Mouse (Mus musculus) gastrocnemius, postnatal 4 days (tissue): Measurements from ENCODE around the gene Cd300c. TPM values are rescaled to one million over a fixed set of nuclear protein-coding genes. Genes with fewer than 3 reads are reported as not detected.

ENCODE experiments used
- total RNA-seq, 2 experiments: library from RNA; stranded (reverse); gene quantifications; 2 replicates each; pipeline ENCODE4 v1.2.3; 2021

Gene Cd300c
- total RNA-seq, 2 experiments from 2014 or later, result not detected

Other genes with a start within 250 kb of the Cd300c start
- gene Dnaic2, start 241.7 kb downstream of the Cd300c start, total RNA-seq, result 1 to 10 TPM; 1.3 to 2.0 TPM
- 1 to 10 TPM; 3.4 to 5.6 TPM for gene Kif19a, start 203.8 kb downstream of the Cd300c start, total RNA-seq
- 1 to 10 TPM; 3.6 to 4.4 TPM for gene Btbd17, start 173.2 kb downstream of the Cd300c start, total RNA-seq
- gene Gpr142, start 170.2 kb downstream of the Cd300c start, total RNA-seq, result not detected
- gene Gprc5c, start 118.0 kb downstream of the Cd300c start, total RNA-seq, result 10 to 100 TPM; 51.0 to 57.9 TPM
- 1 to 10 TPM; 1.3 to 2.0 TPM for gene Cd300a, start 79.1 kb downstream of the Cd300c start, total RNA-seq
- 1 to 10 TPM in 1 of 2 experiments, under 1 TPM in 1; 0.49 to 1.1 TPM for gene Cd300lb, start 34.8 kb downstream of the Cd300c start, total RNA-seq
- under 1 TPM; 0.36 to 0.47 TPM for gene Cd300ld, start 20.8 kb upstream of the Cd300c start, total RNA-seq
- 1 to 10 TPM; 1.6 to 2.2 TPM for gene Cd300c2, start 32.7 kb upstream of the Cd300c start, total RNA-seq
- gene Cd300ld2, start 47.0 kb upstream of the Cd300c start, total RNA-seq, result not detected
- gene Cd300ld4, start 57.9 kb upstream of the Cd300c start, total RNA-seq, result 1 to 10 TPM in 1 of 2 experiments, not detected in 1; 1.4 TPM
- 1 to 10 TPM; 2.5 to 3.2 TPM for gene Cd300ld5, start 68.6 kb upstream of the Cd300c start, total RNA-seq
- gene Cd300ld3, start 79.3 kb upstream of the Cd300c start, total RNA-seq, result 1 to 10 TPM; 3.9 to 4.7 TPM
- gene Cd300e, start 93.0 kb upstream of the Cd300c start, total RNA-seq, result under 1 TPM in 1 of 2 experiments, not detected in 1; 0.29 TPM
- 1 to 10 TPM; 1.0 to 1.3 TPM for gene Rab37, start 122.3 kb upstream of the Cd300c start, total RNA-seq
- under 1 TPM; 0.49 TPM for gene Cd300lf, start 164.8 kb upstream of the Cd300c start, total RNA-seq
- gene Slc9a3r1, start 194.2 kb upstream of the Cd300c start, total RNA-seq, result 10 to 100 TPM; 10.9 to 12.4 TPM
- 1 to 10 TPM; 8.5 to 9.8 TPM for gene Tmem104, start 218.3 kb upstream of the Cd300c start, total RNA-seq
- gene Nat9, start 218.7 kb upstream of the Cd300c start, total RNA-seq, result 10 to 100 TPM; 16.4 to 17.9 TPM